Mouse (Mus musculus) kidney, postnatal 25 days (tissue): ENCODE data around the gene Arhgef7.

ENCODE experiments used
- DNase-seq, 2 experiments: peaks; one replicate each; pipeline ENCODE4 v3.0.0; 2021; ENCODE audit warnings: mixed read lengths in 2 of 2

Gene Arhgef7

GRCm38 (mm10) chr8:11770001-11770400 lies 42.5 kb downstream of the Arhgef7 start:
- DNase-seq: no peak

GRCm38 (mm10) chr8:11770521-11771080 lies 43.1 kb downstream of the Arhgef7 start:
- no peak for DNase-seq

DNA sequence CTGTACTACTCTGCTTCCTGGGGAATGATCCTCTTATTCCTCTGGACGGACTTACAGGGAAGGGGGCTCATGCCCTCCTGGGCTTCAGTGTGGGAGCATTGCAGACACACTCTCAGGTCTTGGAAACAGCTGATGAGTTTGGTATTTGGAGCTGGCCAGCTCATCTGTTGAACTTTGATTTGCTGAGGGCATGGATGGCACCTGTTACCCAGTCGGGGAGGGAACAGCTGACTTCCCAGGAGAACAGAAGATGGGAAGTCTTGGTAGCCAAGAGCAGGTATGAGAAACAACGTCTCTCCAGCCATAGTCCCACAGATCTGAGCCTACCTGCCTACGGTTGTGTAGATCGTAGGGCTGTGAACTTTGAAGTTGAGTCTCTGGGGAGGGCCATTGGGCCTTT lies 44.1 kb downstream of the Arhgef7 start:
- DNase-seq: peak; percentile 25 to 58

DNA sequence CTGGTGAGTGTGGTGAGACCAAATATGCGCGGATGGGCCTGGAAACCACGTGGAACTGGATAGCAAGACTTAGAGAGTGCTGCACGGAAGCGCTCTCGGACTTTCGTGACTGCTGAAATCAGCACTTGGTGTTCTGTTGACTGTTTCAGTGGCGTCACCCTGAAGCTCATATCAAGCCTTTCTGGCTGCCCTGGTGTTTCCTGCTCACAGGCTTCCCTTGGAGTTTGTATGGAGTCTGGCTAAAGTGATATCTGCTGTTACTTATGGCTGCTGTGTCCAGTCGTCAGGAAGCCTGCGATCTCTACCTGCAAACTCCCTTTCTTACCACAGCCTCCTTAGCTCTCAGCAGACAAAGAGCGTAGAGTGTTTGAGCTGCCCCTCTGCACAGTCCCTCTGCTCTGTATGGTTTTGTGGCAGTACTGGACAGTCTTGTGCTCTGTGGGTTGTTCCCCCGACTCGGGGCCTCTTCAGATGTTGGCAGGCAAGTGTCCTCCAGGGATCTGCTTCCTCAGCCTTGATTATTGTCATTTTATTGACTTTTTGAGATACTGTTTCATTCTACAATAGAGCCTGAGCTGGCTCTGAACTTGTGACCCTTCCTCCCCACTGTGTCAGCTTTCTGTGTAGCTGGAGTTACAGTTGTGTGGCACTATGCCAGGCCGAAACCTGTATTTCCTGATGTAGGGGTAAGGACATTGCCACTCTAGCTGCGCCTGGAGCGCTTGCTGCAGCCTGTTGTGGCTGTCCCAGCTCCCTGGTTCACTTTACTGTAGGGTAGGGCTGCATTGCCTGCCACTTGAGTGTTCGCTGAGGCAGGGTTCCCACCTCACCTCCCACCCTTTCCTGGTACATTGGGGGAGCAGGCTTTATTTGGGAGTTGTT lies 46.9 kb downstream of the Arhgef7 start:
- DNase-seq: peak; percentile 70 to 72

DNA sequence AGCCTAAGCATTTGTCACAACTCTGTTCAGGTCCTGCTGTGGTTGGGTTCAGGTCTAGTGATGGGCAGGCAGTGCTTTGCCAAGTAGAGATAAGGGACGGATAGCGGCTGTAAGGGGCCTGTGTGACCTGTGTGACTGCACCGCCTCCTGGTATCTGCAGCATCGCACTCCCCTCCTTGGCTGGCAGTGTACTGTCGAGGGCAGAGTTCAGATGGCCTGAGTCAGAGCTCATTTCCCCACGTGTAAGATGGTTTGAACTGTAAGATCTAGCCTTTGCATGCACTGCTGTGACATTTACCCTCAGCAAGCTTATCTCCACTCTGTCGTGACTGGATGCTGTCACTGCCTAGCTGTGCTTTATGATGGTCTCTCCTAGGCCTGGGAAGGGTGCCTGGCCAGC lies 48.4 kb downstream of the Arhgef7 start:
- DNase-seq: peak; percentile 39 to 57

GRCm38 (mm10) chr8:11776451-11777180 lies 49.1 kb downstream of the Arhgef7 start:
- no peak for DNase-seq

DNA sequence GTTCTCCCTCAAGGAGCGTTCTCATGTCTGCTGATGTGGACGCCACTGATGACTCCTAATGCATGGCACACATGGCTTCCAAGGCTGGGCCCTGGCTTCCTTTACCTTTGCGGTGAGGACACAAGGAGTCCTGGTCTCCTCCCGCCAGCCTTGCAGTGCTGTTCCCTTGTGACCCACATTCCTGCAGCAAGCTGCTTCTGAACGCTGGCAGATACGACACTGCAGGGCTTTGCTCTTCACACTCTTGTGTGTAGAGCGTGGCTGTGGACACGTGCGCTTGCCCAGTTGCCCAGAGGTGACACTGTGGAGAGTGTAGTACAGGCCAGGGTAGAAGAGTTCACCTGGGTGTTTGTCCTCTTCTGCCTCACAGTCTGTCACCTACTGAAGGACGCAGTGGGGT lies 49.7 kb downstream of the Arhgef7 start:
- DNase-seq: no peak

- peak; percentile 47 to 80 for DNase-seq
These were observed 51.3 kb downstream of the Arhgef7 start for GRCm38 (mm10) chr8:11778646-11779433.

DNA sequence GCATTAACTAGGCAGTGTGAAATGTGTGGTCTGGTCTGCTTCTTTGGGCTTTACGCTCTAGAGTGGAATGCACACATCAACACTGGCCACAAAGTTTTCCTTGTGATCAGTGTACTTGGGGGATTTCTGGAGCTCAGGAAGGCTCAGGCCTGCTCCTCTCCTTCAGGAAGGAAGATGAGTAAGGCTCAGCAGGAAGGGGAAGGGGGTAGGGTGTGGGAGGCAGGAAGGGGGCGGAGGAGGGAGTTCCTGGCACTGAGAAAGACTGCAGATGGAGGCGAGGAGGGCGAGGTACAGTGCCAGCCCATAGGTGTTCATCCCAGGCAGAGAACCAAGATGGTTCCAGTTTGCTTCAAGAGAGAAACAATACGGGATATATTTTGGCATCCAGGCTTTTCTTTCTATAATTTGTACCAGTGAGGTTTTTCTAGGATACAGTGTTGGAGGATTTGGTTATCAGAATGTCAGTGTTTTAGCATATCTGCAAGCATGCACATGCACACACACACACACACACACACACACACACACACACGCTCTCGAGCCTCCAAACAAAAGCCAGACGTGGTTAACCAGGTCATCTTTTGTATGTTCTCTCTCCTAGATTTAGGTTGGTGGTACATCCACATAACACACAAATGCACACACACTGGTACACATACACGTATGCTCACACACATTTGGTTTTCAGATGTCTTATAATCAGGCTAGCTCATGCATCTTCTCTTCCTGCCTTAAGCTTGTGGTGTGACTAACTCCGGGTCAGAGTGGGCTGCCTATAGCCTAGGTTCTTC lies 52.5 kb downstream of the Arhgef7 start:
- DNase-seq: peak; percentile 54 to 60

GRCm38 (mm10) chr8:11780641-11781040 lies 53.1 kb downstream of the Arhgef7 start:
- no peak for DNase-seq

- no peak for DNase-seq
These were observed 55.1 kb downstream of the Arhgef7 start for GRCm38 (mm10) chr8:11782607-11783006.

DNA sequence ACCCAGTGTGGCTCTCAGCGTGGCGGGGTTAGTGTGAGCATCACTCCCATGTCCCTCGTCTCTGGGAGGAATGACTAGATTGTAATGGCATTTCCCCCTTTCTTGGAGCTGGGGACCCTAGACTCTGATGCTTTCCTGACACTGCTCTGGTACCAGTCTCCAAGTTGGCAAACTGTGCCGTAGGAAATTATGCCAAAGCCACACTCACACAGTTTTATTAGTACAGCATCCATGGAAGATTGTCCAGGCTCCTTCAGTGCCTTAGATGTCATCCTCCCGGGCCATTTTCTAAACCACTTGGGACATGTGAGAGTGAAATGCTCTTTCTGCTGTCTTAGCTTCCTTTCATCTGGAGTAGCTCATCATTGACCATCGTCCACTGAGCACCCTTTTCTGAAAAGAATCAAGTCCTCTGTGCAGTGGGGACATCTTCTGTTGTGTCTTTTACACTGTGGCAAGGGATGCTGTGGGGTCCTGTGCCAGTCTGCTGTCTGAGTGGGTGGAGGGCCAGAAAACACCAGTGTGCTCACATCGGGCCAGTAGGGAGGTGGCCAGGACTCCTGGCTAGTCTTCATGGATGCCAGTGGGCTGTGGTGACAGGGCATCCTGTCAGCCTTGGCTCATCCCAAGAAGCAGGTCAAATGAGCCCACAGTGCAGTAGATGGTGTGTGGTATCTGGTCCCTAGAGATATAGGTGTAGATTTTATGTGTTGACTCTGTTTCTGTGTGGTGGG lies 56.5 kb downstream of the Arhgef7 start:
- no peak for DNase-seq

DNA sequence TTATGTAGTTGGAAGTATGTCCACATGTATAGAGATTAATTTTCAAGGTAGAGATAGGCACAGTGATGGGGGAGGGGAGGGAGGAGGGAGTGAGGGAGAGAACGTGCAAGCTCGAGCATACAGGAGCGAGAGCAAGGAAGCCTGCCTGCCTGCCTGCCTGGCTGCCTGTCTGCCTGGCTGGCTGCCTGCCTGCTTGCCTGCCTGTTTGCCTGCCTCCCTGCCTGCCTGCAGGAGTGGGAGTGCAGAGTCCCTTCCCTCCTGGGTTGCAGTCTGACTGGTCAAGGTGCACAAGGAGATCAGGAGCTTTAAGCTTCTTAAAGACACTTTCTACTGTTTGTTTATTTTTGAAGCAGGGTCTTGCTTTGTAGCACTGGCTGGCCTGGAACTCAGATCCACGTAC lies 57.6 kb downstream of the Arhgef7 start:
- peak; percentile 64 to 81 for DNase-seq

- no peak for DNase-seq
These were observed 58.1 kb downstream of the Arhgef7 start for GRCm38 (mm10) chr8:11785539-11786046.

DNA sequence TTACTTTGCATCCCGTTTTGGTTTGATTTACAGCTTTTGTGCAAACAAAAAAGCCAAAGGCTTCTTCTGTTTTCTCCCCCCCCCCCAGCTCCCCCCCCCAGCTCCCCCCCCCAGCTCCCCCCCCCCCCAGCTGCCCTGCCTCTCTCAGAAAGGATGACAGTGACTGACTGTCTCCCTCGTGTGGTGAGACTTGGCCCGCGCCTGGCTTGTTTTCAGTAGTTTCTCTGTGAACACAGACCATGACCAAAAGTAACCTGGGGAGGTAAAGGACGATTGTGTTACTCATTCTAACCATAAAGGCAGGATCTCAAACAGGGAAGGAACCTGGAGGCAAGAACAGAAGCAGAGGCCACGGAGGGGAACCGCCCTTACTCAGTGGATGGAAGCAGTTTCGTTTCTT lies 60.7 kb downstream of the Arhgef7 start:
- DNase-seq: peak; percentile 70 to 78

DNA sequence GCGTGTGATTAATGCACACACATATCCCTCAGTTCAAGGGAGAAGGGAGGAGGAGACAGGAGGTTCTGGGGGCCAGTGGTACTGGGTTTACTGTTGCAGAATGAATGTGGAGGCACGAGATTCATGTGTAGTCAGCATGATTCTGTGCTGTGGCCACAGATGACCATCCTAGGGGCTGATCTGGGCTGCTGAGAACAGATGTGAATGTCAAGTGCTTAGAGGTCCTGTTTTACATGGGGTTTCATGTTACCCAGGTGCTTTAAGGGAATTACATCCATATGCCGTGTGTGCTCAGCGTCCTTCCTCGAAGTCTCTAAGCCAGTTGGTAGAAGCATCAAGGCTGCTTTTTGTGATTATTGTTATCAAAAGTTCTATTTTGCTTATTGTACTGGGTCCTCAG lies 61.6 kb downstream of the Arhgef7 start:
- DNase-seq: no peak

- DNase-seq: no peak
These were observed 67.4 kb downstream of the Arhgef7 start for GRCm38 (mm10) chr8:11794956-11795355.

GRCm38 (mm10) chr8:11797128-11797527 lies 69.6 kb downstream of the Arhgef7 start:
- DNase-seq: no peak

DNA sequence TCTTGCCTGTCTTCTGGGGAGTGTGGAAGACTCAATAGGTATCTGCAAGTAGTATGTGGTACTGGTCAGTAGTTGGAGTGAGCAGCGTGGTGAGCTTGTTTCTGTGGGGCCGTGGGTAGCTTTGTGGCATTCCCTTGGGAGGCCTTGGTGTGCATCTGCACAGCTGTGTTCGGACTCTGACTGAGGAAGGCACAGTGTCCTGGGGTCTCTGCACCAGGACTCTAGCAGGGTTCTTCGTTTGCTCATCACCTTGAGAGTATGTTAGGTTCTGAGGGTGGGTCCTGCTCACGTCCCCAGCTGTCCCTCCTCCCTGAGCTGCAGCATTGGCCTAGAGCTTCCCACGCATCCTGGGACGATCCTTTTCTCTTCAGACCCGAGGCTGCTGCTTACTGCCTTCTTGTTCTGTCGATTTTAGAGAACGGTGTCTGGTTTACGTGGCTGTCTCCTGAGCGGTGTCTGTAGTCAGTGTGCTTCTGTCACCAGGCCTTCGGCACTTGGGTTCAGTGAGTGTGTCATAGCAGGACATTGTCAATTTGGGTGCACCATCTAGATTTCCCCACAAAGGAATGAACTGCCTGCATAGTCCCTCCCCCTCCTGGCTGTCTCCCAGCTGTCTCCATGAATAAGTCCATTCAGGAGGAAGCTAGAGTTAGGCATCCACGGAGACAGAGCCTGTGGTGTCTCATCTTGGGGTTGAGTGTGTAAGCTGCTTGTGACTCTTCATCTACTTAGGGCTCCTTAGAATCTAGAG lies 70.4 kb downstream of the Arhgef7 start:
- peak in 1 of 2 experiments; percentile 21 for DNase-seq

- no peak for DNase-seq
These were observed 71.0 kb downstream of the Arhgef7 start for GRCm38 (mm10) chr8:11798480-11798867.
